Mouse (Mus musculus) lung, postnatal 25 days (tissue): Measurements from ENCODE around the gene Rab37.

Experiments
- DNase-seq: peaks from one replicate; pipeline ENCODE4 v3.0.0; 2022; ENCODE audit warnings: low spot score

Rab37 gene

GRCm38 (mm10) chr11:115167631-115168249 is 76.5 kb downstream of the Rab37 start:
- DNase-seq: no peak

GRCm38 (mm10) chr11:115169430-115169829 is 78.2 kb downstream of the Rab37 start:
- no peak for DNase-seq

GRCm38 (mm10) chr11:115171125-115171524 is 79.9 kb downstream of the Rab37 start:
- DNase-seq: no peak

- DNase-seq: no peak
Measured at GRCm38 (mm10) chr11:115172825-115173287, 81.6 kb downstream of the Rab37 start.

- no peak for DNase-seq
Measured at GRCm38 (mm10) chr11:115173549-115174339, 82.5 kb downstream of the Rab37 start.

- no peak for DNase-seq
Measured at GRCm38 (mm10) chr11:115176399-115177190, 85.4 kb downstream of the Rab37 start.

GRCm38 (mm10) chr11:115177559-115178195 is 86.4 kb downstream of the Rab37 start:
- DNase-seq: no peak

- no peak for DNase-seq
Measured at GRCm38 (mm10) chr11:115178766-115179165, 87.5 kb downstream of the Rab37 start.

GRCm38 (mm10) chr11:115179191-115179590 is 88.0 kb downstream of the Rab37 start:
- DNase-seq: no peak

GRCm38 (mm10) chr11:115179881-115180280 is 88.7 kb downstream of the Rab37 start:
- DNase-seq: no peak

- peak; percentile 83 for DNase-seq
Measured at GRCm38 (mm10) chr11:115181913-115182638, 90.8 kb downstream of the Rab37 start.

GRCm38 (mm10) chr11:115184973-115185372 is 93.7 kb downstream of the Rab37 start:
- DNase-seq: no peak

GRCm38 (mm10) chr11:115187224-115187639 is 96.0 kb downstream of the Rab37 start, which contains the start of gene Tmem104:
Gene Tmem104, plus strand, starts transcription at chr11:115187487.
- DNase-seq: peak; percentile 99

GRCm38 (mm10) chr11:115187693-115188092 is 96.5 kb downstream of the Rab37 start, which contains the start of gene Nat9:
Gene Nat9, minus strand, starts transcription at chr11:115187859.
- DNase-seq: no peak

GRCm38 (mm10) chr11:115188539-115189231 is 97.5 kb downstream of the Rab37 start:
- no peak for DNase-seq

- DNase-seq: no peak
Measured at GRCm38 (mm10) chr11:115189304-115189703, 98.1 kb downstream of the Rab37 start.

GRCm38 (mm10) chr11:115192180-115192579 is 100.9 kb downstream of the Rab37 start:
- peak; percentile 74 for DNase-seq

- DNase-seq: no peak
Measured at GRCm38 (mm10) chr11:115194693-115195092, 103.5 kb downstream of the Rab37 start.

GRCm38 (mm10) chr11:115195933-115196332 is 104.7 kb downstream of the Rab37 start:
- DNase-seq: no peak

- no peak for DNase-seq
Measured at GRCm38 (mm10) chr11:115197558-115197957, 106.3 kb downstream of the Rab37 start.
